Mouse (Mus musculus) liver, embryonic 14.5 days (tissue): ENCODE data around the gene Anapc11. TPM values are rescaled to one million over a fixed set of nuclear protein-coding genes. Genes with fewer than 3 reads are reported as not detected.
"Not testable (repeated sequence)": the region's sequence is repeated elsewhere in the genome, so short reads cannot be mapped to it uniquely, and the experiment has no call there.

ENCODE experiments used
- ATAC-seq: fragments of 200-750 bp; cut with Nextera tagmentation; 2 replicates; pipeline ENCODE4 v1.8.0; 2017; ENCODE audit warnings: moderate number of reproducible peaks, mild to moderate bottlenecking, moderate library complexity; ENCODE audit not compliant: insufficient read depth
- DNase-seq, 3 experiments: peaks; one replicate each; pipeline ENCODE4 v3.0.0-alpha.2; 2012 to 2013; ENCODE audit warnings: low read depth in 3 of 3, low spot score in 3 of 3
- H3K27ac ChIP-seq: fragments of 300-500 bp; sonication (generic); 2 replicates; pipeline ENCODE4 v1.5.1; 2014; ENCODE audit warnings: moderate library complexity, mild to moderate bottlenecking, control low read depth, inconsistent platforms
- H3K27me3 ChIP-seq: fragments of 300-500 bp; sonication (generic); 2 replicates; pipeline ENCODE4 v1.6.1; 2014; ENCODE audit warnings: mild to moderate bottlenecking, low read length, moderate library complexity; ENCODE audit not compliant: control insufficient read depth, insufficient read depth
- H3K36me3 ChIP-seq: fragments of 300-500 bp; sonication (generic); replicated peaks from 2 replicates; pipeline ENCODE4 v1.6.1; 2014; ENCODE audit warnings: low read depth; ENCODE audit not compliant: control insufficient read depth, insufficient read depth
- H3K4me1 ChIP-seq, 2 experiments: fragments of 200-500 bp in 1 of 2; fragments of 300-500 bp in 1 of 2; sonication (generic) in 1 of 2; replicated peaks; 2 replicates each; pipeline ENCODE4 v1.6.1; 2012 to 2014; ENCODE audit warnings: antibody characterized with exemption in 1 of 2, inconsistent platforms in 1 of 2, low read length in 1 of 2; ENCODE audit not compliant: control insufficient read depth in 2 of 2, insufficient read depth in 2 of 2
- H3K4me2 ChIP-seq: fragments of 300-500 bp; sonication (generic); 2 replicates; pipeline ENCODE4 v1.6.1; 2014; ENCODE audit warnings: low read depth, mild to moderate bottlenecking, control low read depth, moderate library complexity
- H3K4me3 ChIP-seq, 2 experiments: fragments of 200-500 bp in 1 of 2; fragments of 300-500 bp in 1 of 2; sonication (generic) in 1 of 2; 2 replicates each; pipeline ENCODE4 v1.5.1; 2012 to 2014; ENCODE audit warnings: low read depth in 2 of 2, low read length in 2 of 2, mild to moderate bottlenecking in 2 of 2, control low read depth in 1 of 2, inconsistent platforms in 1 of 2, moderate library complexity in 1 of 2; ENCODE audit not compliant: insufficient read depth in 1 of 2
- H3K9ac ChIP-seq: fragments of 300-500 bp; sonication (generic); replicated peaks from 2 replicates; pipeline ENCODE4 v1.6.1; 2014; ENCODE audit warnings: mild to moderate bottlenecking, control low read depth, moderate library complexity
- H3K9me3 ChIP-seq: fragments of 300-500 bp; sonication (generic); 2 replicates; pipeline ENCODE4 v1.6.1; 2016; ENCODE audit warnings: low read length, mixed read lengths; ENCODE audit not compliant: control insufficient read depth
- CTCF ChIP-seq: IDR thresholded peaks from 2 replicates; pipeline ENCODE4 v1.5.1; 2016; ENCODE audit warnings: antibody characterized with exemption, low read depth, control low read depth
- EP300 ChIP-seq: IDR thresholded peaks from 2 replicates; pipeline ENCODE4 v1.6.1; 2016; ENCODE audit warnings: antibody characterized with exemption, low read depth
- WGBS: fragments of 180-500 bp; shearing (Covaris S2); extraction: QIAGEN DNeasy Blood & Tissue Kit; methylation state at CpG from one replicate; pipeline ENCODE4 v1.1.7; 2014; ENCODE audit not compliant: insufficient replicate concordance; 5-methylcytosine and 5-hydroxymethylcytosine counted together
- polyA plus RNA-seq, 2 experiments: library from polyadenylated mRNA; depleted of rRNA in 1 of 2; stranded (reverse) in 1 of 2; unstranded in 1 of 2; fragments of >200 nt; fragmentation: Nextera tagmentation in 1 of 2; extraction: Ambion mirVana in 1 of 2; gene quantifications; 2 replicates each; pipeline versions ENCODE4 v1.2.1 to v1.2.3; 2012 to 2014

The Anapc11 gene
- polyA plus RNA-seq, 2 experiments, result 60.4 to 93.5 TPM

GRCm38 (mm10) chr11:120581490-120582267 is 16.5 kb upstream of the Anapc11 start, which contains the start of gene Arhgdia:
Gene Arhgdia, minus strand, starts transcription at chr11:120581624.
- DNase-seq (peak; percentile 57 to 66 (median 64)), ATAC-seq (peak; percentile 72)
- 2% methylated on average over 71 of the region's 75 CpGs for WGBS
- peaks cover 13 to 17% of the 10 kb centered on the region in 2 experiments for H3K4me1 ChIP-seq
- TF ChIP-seq EP300 (no peak), CTCF (peak; percentile 48)
- peak within 1 kb of the TSS; percentile 70 for H3K27ac ChIP-seq
- peak within 1 kb of the TSS; percentile 98 for H3K4me2 ChIP-seq
- peak within 1 kb of the TSS; percentile 86 for H3K9ac ChIP-seq
- H3K9me3 ChIP-seq, result no peaks in the 10 kb centered on the region
- no peaks in the 10 kb centered on the region for H3K27me3 ChIP-seq
- H3K36me3 ChIP-seq, result peaks cover 35% of the 10 kb centered on the region
- H3K4me3 ChIP-seq, result peak within 1 kb of the TSS; percentile 86 to 89

- no peak for DNase-seq
- ATAC-seq, result no peak
- WGBS, result 62% methylated on average over 8 of the region's 8 CpGs
- Histone ChIP-seq H3K9ac (peak overlapping the region; percentile 86), H3K4me1 (peaks cover 13 to 17% of the 10 kb centered on the region in 2 experiments), H3K27me3 (no peaks in the 10 kb centered on the region), H3K9me3 (no peaks in the 10 kb centered on the region), H3K27ac (peak overlapping the region; percentile 70), H3K36me3 (peaks cover 43% of the 10 kb centered on the region), H3K4me2 (peak overlapping the region; percentile 98), H3K4me3 (peak overlapping the region; percentile 86 to 89; a peak in 3 of 4 replicates)
- TF ChIP-seq CTCF, result peak; percentile 71
- TF ChIP-seq EP300, result no peak
These were observed 15.8 kb upstream of the Anapc11 start for GRCm38 (mm10) chr11:120582268-120582981.

- DNase-seq, H3K27me3 ChIP-seq, ATAC-seq, H3K27ac ChIP-seq, H3K4me2 ChIP-seq, H3K4me3 ChIP-seq, H3K9me3 ChIP-seq, H3K9ac ChIP-seq: not testable (repeated sequence)
- Histone ChIP-seq H3K4me1 (peaks cover 13 to 17% of the 10 kb centered on the region in 2 experiments), H3K36me3 (peaks cover 47% of the 10 kb centered on the region)
- 79% methylated on average over 2 of the region's 2 CpGs for WGBS
These were observed 15.3 kb upstream of the Anapc11 start for GRCm38 (mm10) chr11:120582982-120583293.

GRCm38 (mm10) chr11:120583937-120584336 is 14.3 kb upstream of the Anapc11 start:
- Histone ChIP-seq H3K27me3 (no peaks in the 10 kb centered on the region), H3K9me3 (no peaks in the 10 kb centered on the region), H3K4me2 (no peak overlapping the region), H3K36me3 (peaks cover 47% of the 10 kb centered on the region), H3K27ac (no peak overlapping the region), H3K4me3 (no peak overlapping the region), H3K9ac (no peak overlapping the region), H3K4me1 (peaks cover 17 to 18% of the 10 kb centered on the region in 2 experiments)
- no peak for ATAC-seq
- no peak for DNase-seq
- TF ChIP-seq CTCF (no peak), EP300 (no peak)
- WGBS, result 83% methylated on average over 1 of the region's 1 CpGs

- Histone ChIP-seq H3K36me3 (peaks cover 84% of the 10 kb centered on the region), H3K27ac (no peak overlapping the region), H3K9ac (no peak overlapping the region), H3K27me3 (no peaks in the 10 kb centered on the region), H3K4me3 (no peak overlapping the region), H3K9me3 (no peaks in the 10 kb centered on the region), H3K4me2 (no peak overlapping the region), H3K4me1 (peaks cover 0 to 7% of the 10 kb centered on the region in 2 experiments; a peak in 2 of 4 replicates)
- TF ChIP-seq CTCF (no peak), EP300 (no peak)
- DNase-seq (no peak), ATAC-seq (peak; percentile 42; the same call in 1 of the 2 replicates)
- 23% methylated on average over 6 of the region's 6 CpGs for WGBS
These were observed 9.7 kb upstream of the Anapc11 start for GRCm38 (mm10) chr11:120588531-120588930.
